Mouse (Mus musculus): ENCODE measurements around the gene 4930447C04Rik. TPM values are rescaled to one million over a fixed set of nuclear protein-coding genes. Genes with fewer than 3 reads are reported as not detected.

The 4930447C04Rik gene
- polyA plus RNA-seq, 1 experiment = not detected

DNA sequence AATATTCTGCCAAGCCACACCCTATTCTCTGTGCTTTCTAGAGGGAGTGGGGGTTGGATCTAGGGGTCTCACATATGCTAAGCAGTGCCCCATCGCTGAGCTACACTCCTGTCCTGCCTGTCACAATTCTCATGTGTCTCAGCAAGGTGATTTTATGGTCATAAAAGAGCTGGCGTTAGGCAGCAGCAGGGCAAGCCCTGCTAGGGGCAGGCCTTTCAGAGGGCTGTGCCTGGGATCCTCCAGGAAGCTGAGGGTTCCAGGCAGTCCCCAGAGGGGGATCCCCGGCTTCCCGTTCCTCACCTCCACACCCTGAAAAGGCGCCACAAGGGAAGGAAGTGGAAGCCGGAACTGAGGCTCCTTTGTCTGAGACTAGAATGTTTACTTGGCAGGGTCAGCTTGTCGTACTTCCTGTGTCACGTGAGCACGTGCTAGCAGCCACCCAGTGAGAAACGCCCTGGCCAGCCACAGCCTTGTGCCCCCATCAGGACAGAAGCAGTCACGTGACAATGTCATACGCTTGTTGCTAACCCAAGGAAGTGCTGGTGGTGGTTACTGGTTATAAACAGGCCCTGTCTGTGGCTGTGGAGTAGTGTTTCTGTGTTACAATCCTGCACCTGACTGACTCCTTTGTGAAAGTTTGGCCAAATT is 96.5 kb downstream of the 4930447C04Rik start:
- TF ChIP-seq MYOD1 (IDR thresholded peaks at IDR 0.05; ENCODE audit: control insufficient read depth, insufficient read length, low read depth) = no peak
- peak; percentile 65 for TF ChIP-seq USF1 (IDR thresholded peaks at IDR 0.05; ENCODE audit: low read depth)
- no peak for TF ChIP-seq CEBPB (IDR thresholded peaks at IDR 0.05; ENCODE audit: low read depth)
- Histone ChIP-seq H3K79me2 (ENCODE audit: control insufficient read depth, insufficient read depth) (no peaks in the 10 kb centered on the region), H3ac (ENCODE audit: control insufficient read depth, insufficient read length, low read depth) (no peak overlapping the region), H3K4me3 (ENCODE audit: insufficient read depth, poor library complexity, severe bottlenecking) (no peak overlapping the region), H3K79me3 (ENCODE audit: low read depth) (no peaks in the 10 kb centered on the region), H3K36me3 (ENCODE audit: control insufficient read depth, insufficient read depth) (no peaks in the 10 kb centered on the region), H3K27me3 (ENCODE audit: control insufficient read depth, insufficient read depth, insufficient read length) (peaks cover 21% of the 10 kb centered on the region)

DNA sequence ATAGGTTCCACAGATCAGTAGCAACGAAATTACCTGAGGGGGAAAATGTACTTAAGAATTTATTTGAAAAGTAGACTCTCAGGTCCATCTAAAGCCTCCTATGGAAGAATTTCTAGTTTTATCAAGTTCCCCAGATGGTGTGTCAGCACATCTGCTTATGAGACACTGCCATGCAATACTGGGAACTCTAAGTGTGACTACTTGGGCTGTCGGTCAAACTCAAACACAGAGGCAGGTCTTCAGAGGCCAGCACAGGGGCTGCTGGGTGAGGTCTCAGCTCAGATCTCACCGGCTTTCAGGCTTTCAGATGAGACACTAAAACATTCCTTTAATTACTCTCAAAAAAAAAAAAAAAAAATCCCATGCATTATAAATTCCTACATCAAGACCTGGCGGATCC is 97.0 kb downstream of the 4930447C04Rik start:
- Histone ChIP-seq H3K79me3 (ENCODE audit: low read depth) (no peaks in the 10 kb centered on the region), H3ac (ENCODE audit: control insufficient read depth, insufficient read length, low read depth) (no peak overlapping the region), H3K27me3 (ENCODE audit: control insufficient read depth, insufficient read depth, insufficient read length) (peaks cover 21% of the 10 kb centered on the region), H3K36me3 (ENCODE audit: control insufficient read depth, insufficient read depth) (no peaks in the 10 kb centered on the region), H3K4me3 (ENCODE audit: insufficient read depth, poor library complexity, severe bottlenecking) (no peak overlapping the region), H3K79me2 (ENCODE audit: control insufficient read depth, insufficient read depth) (no peaks in the 10 kb centered on the region)
- TF ChIP-seq CEBPB (IDR thresholded peaks at IDR 0.05; ENCODE audit: low read depth) = no peak
- TF ChIP-seq MYOG (IDR thresholded peaks at IDR 0.05; ENCODE audit: control insufficient read depth, extremely low read depth, insufficient read length) = no peak
- no peak for TF ChIP-seq USF1 (IDR thresholded peaks at IDR 0.05; ENCODE audit: low read depth)
- TF ChIP-seq MAX (IDR thresholded peaks at IDR 0.05) = no peak
- TF ChIP-seq CTCF (IDR thresholded peaks at IDR 0.05; ENCODE audit: control insufficient read depth, insufficient read depth, insufficient read length) = no peak
- no peak for TF ChIP-seq FOSL1 (IDR thresholded peaks at IDR 0.05; ENCODE audit: insufficient read depth, low read length, poor library complexity, severe bottlenecking)
- no peak for TF ChIP-seq MYOD1 (IDR thresholded peaks at IDR 0.05; ENCODE audit: control insufficient read depth, insufficient read length, low read depth)

DNA sequence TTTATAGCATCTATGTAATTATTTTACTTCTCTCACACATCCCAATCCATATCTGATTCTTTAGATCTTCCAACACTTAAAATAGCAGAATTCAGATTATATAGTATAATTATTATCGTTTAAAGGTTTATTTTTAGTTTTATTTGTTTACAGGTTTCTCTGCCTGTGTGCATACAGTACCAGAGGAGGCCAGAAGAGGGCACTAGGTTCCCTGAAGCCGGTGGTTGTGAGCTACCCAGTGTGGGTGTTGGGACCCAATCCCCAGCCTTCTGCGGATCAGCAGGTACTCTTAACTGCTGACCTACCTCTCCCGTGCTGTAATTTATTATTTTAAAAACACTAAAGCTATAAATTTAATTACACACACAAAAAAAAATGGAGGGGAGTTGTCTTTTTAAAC is 97.4 kb downstream of the 4930447C04Rik start:
- H3K79me3 ChIP-seq (ENCODE audit: low read depth) = no peaks in the 10 kb centered on the region
- no peaks in the 10 kb centered on the region for H3K79me2 ChIP-seq (ENCODE audit: control insufficient read depth, insufficient read depth)
- peaks cover 21% of the 10 kb centered on the region for H3K27me3 ChIP-seq (ENCODE audit: control insufficient read depth, insufficient read depth, insufficient read length)
- no peak overlapping the region for H3ac ChIP-seq (ENCODE audit: control insufficient read depth, insufficient read length, low read depth)
- no peaks in the 10 kb centered on the region for H3K36me3 ChIP-seq (ENCODE audit: control insufficient read depth, insufficient read depth)
- no peak overlapping the region for H3K4me3 ChIP-seq (ENCODE audit: insufficient read depth, poor library complexity, severe bottlenecking)
- TF ChIP-seq MAX (IDR thresholded peaks at IDR 0.05) = no peak
- TF ChIP-seq MYOD1 (IDR thresholded peaks at IDR 0.05; ENCODE audit: control insufficient read depth, insufficient read length, low read depth) = no peak
- TF ChIP-seq CTCF (IDR thresholded peaks at IDR 0.05; ENCODE audit: control insufficient read depth, insufficient read depth, insufficient read length) = no peak
- TF ChIP-seq MYOG (IDR thresholded peaks at IDR 0.05; ENCODE audit: control insufficient read depth, extremely low read depth, insufficient read length) = no peak
- TF ChIP-seq CEBPB (IDR thresholded peaks at IDR 0.05; ENCODE audit: low read depth) = no peak
- no peak for TF ChIP-seq FOSL1 (IDR thresholded peaks at IDR 0.05; ENCODE audit: insufficient read depth, low read length, poor library complexity, severe bottlenecking)
- TF ChIP-seq USF1 (IDR thresholded peaks at IDR 0.05; ENCODE audit: low read depth) = no peak

- Histone ChIP-seq H3K4me3 (ENCODE audit: insufficient read depth, poor library complexity, severe bottlenecking) (no peak overlapping the region), H3K79me2 (ENCODE audit: control insufficient read depth, insufficient read depth) (no peaks in the 10 kb centered on the region), H3ac (ENCODE audit: control insufficient read depth, insufficient read length, low read depth) (no peak overlapping the region), H3K27me3 (ENCODE audit: control insufficient read depth, insufficient read depth, insufficient read length) (peaks cover 9% of the 10 kb centered on the region), H3K79me3 (ENCODE audit: low read depth) (no peaks in the 10 kb centered on the region), H3K36me3 (ENCODE audit: control insufficient read depth, insufficient read depth) (no peaks in the 10 kb centered on the region)
- TF ChIP-seq CTCF (IDR thresholded peaks at IDR 0.05; ENCODE audit: control insufficient read depth, insufficient read depth, insufficient read length) = no peak
- TF ChIP-seq USF1 (IDR thresholded peaks at IDR 0.05; ENCODE audit: low read depth) = no peak
- TF ChIP-seq MYOG (IDR thresholded peaks at IDR 0.05; ENCODE audit: control insufficient read depth, extremely low read depth, insufficient read length) = no peak
- TF ChIP-seq MAX (IDR thresholded peaks at IDR 0.05) = no peak
- no peak for TF ChIP-seq CEBPB (IDR thresholded peaks at IDR 0.05; ENCODE audit: low read depth)
- TF ChIP-seq MYOD1 (IDR thresholded peaks at IDR 0.05; ENCODE audit: control insufficient read depth, insufficient read length, low read depth) = no peak
- TF ChIP-seq FOSL1 (IDR thresholded peaks at IDR 0.05; ENCODE audit: insufficient read depth, low read length, poor library complexity, severe bottlenecking) = no peak
Observed at GRCm38 (mm10) chr12:72841500-72841899, 99.1 kb downstream of the 4930447C04Rik start.

DNA sequence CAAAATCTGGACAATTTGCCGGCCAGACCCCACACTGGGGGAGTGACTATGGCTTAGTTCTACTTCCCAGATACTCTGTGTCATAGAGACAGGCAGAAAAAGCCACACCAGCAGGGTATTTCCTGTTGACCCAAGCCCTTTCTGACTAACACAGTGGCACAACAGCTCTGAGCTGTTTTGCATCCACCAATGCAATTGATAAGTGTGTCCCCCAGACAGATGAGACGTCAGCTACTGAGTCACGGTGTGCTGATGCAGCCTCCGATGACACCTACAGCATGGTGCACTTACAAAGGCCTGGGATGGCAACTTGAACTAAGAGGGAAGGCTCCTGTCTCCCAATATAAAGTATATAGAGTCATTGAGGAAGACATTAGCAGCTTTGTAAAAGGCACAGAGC is 103.3 kb downstream of the 4930447C04Rik start:
- Histone ChIP-seq H3K36me3 (ENCODE audit: control insufficient read depth, insufficient read depth) (no peaks in the 10 kb centered on the region), H3K79me3 (ENCODE audit: low read depth) (no peaks in the 10 kb centered on the region), H3K27me3 (ENCODE audit: control insufficient read depth, insufficient read depth, insufficient read length) (peaks cover 5% of the 10 kb centered on the region), H3K4me3 (ENCODE audit: insufficient read depth, poor library complexity, severe bottlenecking) (no peak overlapping the region), H3ac (ENCODE audit: control insufficient read depth, insufficient read length, low read depth) (no peak overlapping the region), H3K79me2 (ENCODE audit: control insufficient read depth, insufficient read depth) (no peaks in the 10 kb centered on the region)
- TF ChIP-seq MYOD1 (IDR thresholded peaks at IDR 0.05; ENCODE audit: control insufficient read depth, insufficient read length, low read depth) (no peak), USF1 (IDR thresholded peaks at IDR 0.05; ENCODE audit: low read depth) (no peak), MYOG (IDR thresholded peaks at IDR 0.05; ENCODE audit: control insufficient read depth, extremely low read depth, insufficient read length) (no peak), MAX (IDR thresholded peaks at IDR 0.05) (no peak), FOSL1 (IDR thresholded peaks at IDR 0.05; ENCODE audit: insufficient read depth, low read length, poor library complexity, severe bottlenecking) (no peak), CEBPB (IDR thresholded peaks at IDR 0.05; ENCODE audit: low read depth) (no peak), CTCF (IDR thresholded peaks at IDR 0.05; ENCODE audit: control insufficient read depth, insufficient read depth, insufficient read length) (no peak)
